Mouse (Mus musculus) lung, postnatal 25 days (tissue): Measurements from ENCODE around the gene Fancc.
A peak's percentile ranks its signal among the peaks of the same experiment; 100 is the strongest.
"Not testable (repeated sequence)": the region's sequence is repeated elsewhere in the genome, so short reads cannot be mapped to it uniquely, and the experiment has no call there.

ENCODE experiments used
- DNase-seq: peaks from one replicate; pipeline ENCODE4 v3.0.0; 2022; ENCODE audit warnings: low spot score

Fancc gene

DNA sequence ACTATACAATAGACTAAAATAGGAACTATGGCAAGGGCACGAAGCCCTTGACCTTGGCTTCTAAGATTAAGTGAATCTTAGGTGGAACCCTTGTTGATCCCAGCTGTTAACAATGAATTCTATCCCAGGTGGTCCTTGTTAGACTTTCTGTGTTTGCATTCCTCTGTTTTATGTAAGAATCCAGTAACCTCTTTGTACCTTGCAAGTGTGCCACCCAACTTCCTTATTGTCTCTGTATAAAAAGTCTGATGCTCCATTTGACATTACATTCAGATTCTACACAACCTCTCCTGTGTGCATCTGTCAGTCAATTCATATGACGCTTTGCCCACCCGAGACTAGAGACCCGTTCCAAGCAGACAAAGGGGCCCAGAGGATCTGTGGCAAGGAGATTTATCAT lies 143.8 kb downstream of the Fancc start:
- DNase-seq: not testable (repeated sequence)

DNA sequence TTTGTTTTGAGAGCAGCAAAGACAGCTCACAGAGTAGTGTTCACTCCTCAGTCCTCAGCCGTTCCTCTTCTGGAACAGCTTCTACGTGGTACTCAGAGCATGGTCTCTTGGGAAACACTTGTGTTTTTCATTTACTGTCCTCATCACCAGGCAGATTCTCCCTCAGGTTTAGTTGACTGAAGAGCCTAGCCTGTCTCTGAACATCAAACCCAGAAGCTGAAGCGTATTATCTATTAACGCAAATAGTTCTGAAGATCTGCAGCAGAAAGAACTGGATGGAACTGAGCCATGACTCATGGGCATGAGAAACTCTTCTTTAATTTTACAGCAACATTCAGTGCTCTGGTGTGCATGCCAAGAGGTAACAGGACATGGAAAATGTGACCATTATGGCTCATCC lies 147.0 kb downstream of the Fancc start:
- no peak for DNase-seq

DNA sequence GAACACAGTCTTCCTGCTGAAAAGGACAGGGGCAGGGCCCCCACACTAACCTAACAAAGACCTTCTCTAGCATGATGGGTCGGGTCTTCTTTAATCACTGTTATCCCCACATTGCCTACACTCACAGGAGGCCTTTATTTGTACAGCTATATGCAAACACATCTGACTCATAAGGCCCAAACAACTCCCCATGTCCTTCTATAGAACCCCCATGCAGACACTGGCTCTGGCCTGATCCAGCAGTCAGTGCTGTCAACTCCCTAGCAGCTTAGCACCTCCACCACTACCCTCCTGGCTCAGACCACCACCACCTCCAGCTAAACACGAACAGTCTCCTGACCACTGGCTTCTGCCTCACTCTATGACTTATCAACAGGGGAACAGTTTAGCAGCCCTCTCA lies 149.4 kb downstream of the Fancc start:
- DNase-seq: no peak

DNA sequence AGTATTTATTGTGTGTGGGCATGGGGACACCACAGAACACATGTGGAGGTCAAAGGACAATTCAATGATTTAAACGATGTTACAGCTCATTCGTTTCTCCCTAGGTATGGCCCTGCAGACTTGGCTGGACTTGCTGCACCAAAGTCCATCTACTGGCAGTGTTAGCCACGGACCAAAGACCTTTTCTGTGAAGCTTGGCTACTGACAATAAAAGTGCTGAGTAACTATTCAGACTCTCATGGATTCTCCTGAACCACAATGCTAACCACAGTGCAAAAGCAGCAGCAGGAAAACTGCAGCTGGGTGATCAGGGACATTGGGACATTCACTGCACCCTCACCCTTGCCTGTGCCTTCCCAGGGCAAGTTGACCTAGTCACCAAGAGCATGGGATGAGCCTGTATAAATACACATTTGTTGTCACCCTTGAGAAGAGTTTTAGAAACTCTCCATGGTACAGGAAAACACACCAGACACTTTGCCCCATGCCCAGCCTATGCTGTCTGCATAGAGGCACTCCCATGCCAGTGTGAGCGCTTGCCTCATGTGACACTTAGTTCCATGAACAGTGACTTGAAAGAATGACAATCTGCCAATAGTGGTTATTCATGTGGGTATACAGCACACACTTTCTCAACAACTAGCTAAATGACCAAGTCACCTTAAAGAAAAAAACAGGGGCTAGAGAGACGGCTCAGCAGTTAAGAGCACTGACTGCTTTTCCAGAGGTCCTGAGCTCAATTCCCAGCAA lies 151.4 kb downstream of the Fancc start:
- no peak for DNase-seq

DNA sequence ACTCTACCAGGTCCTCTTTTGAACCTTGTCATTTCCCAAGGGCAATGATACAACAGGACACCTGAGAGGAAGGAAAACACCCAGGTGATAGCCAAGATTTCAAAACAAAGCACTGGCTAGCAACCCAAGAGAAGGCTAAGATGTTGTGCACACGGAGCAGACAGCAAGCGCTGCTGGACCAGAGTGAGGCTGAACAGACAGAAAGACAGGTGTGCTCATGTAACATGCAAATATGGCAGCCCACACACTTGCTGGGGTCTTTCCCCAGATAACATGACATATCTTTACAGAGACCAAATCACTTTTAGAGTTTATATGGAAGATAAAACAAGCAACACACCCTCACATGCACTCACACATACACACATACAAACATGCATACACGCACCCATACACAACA lies 152.6 kb downstream of the Fancc start:
- no peak for DNase-seq

DNA sequence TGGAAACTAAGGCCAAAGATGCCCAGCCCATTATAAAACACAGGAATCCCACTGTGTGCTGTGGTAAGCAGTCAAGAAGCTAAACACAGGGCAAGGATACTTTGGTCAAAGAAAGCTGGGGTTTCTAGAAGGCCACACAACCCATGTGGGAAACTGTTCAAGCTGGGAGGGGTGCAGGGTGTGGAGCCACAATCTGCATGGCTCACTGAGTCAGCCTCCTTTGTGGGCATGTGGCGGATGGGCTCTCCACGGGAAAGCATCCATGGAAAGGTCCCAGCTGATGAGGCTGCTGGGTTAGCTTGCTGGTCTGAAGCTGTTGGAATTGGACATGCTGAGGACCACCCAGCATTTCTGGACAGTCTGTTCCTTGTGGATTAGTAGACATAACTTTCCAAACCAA lies 154.3 kb downstream of the Fancc start:
- no peak for DNase-seq

DNA sequence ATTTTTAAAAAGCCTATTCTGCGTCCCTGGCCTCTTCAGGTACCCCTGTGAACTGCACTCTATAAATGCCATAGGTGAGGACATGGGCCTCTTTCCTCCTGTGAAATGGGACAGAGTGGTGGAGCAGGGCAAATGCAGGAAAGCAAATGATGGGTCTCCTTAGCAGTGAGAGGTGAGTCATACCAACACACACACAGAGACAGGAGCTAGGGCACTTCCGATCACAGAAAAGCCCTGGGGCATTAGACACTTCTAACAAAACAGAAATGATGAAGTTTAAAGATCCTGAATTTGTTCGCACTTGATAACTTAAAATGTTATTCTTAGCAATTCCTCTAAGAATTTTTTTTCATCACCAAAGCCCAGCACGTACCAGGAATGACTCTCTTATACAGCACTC lies 157.1 kb downstream of the Fancc start:
- DNase-seq: no peak

DNA sequence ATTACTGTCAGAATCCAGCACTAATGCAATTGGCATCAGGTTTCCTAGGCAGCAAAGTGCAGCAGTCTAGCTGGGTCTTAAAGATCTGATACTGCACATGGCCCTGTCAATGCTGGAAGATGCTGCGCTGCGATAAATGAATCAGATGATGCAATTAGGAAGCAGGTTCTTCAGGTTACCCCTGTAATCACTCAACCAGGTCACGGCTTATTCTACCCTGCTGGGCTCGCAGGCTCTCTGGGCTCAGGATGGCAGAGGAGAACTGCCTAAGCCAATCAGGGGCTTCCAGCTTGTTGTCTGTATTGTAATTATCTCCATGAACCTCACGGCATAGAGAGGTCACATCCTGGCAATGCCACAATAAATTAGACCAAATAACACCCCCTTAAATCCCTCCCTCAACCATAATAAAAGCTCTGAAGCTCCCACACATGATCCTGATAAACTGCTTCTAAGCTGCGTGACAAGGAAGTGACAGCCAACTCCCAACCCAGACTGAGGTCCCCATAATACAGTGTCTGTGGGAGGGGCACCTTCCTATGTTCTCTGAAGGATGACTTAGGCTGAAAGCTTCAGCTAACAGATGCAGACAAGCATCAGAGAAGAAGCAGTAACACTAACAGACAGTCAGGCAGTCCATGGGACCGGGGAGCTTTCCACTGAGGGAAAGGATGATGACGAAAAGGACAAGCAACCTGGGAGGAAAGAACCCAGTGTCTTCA lies 159.7 kb downstream of the Fancc start:
- DNase-seq: no peak

DNA sequence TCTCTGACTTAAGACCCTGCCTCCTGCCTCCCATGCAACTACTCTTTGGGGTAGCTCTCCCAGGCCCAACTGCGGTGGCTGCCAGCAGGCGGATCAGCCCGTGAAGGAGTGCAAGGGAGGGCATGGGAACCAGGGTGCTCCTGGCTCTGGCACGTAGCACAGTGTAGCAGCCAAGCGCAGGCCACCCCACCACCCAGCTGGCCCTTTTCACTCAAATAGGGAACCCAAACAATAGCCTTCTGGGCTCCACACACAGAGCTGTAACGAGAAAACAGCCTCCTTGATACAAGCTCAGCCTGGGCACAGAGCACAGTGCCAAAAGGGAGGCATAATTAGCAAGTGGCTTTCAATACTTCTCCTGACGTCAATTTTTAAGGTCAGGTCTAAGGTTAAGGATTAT lies 160.7 kb downstream of the Fancc start:
- DNase-seq: no peak

DNA sequence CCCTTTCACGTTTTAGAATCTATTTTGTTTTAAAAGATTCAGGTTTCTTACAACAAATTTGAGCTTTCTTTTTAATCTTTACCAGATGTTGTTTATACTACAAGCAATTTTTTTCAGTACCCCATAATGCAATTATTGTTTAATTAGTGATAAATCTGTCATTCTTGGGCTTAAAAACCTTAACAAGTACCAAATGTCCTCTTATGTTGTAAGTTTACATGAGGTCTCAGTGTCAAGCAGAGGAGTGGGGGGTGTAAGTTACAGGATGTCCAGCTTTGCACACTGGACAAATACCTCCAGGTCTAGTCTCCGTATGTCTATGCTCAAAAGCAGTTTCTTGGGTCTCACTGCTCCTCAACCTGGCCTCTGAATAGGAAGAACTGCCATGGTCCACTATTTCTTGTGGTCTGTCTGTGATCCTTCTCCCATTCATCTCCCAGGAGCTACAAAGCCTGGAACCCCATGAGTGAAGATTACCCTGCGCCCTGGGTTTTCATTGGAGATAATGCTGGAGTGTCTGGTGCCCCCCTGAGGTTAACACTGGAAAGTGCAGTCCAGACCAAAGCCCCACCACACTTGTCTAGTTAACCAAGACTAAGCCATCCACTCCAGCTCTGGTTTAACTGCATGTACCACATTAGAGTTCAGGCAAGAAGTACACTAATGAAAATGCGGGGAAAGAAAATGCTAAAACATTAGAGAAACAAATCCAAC lies 161.5 kb downstream of the Fancc start:
- no peak for DNase-seq

DNA sequence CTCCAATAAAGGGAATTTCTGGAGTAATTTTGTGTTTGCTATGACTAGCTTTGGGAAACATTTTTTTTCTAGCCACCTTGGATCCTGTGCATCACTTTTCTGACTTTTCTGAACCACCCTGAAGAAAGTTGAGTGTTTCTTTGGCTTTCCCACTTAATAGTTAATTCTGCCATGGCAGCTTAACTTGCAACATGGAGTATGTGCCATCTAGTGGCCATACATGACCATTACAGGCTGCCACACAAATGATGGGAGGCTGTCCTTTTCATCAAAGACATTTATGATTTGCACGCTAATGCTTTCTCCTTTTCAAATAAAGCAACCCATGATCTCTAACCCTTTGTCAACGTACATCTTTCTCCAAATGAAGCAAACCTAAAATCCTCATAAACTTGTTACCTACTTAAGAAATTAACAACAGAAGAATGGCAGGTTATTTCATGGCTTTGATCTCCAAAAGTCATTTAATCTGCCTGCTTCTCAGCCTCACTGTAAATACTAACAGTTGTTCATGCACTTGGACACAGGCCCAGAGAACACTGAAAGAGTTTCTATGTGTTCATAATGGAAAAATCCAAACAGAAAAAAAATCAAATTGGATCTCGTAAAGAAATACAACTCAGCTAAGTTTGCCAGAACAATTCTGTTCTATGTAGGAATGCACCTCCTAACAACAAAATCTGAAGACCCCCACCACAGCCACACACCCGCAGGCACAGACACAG lies 164.3 kb downstream of the Fancc start:
- DNase-seq: peak; percentile 72

DNA sequence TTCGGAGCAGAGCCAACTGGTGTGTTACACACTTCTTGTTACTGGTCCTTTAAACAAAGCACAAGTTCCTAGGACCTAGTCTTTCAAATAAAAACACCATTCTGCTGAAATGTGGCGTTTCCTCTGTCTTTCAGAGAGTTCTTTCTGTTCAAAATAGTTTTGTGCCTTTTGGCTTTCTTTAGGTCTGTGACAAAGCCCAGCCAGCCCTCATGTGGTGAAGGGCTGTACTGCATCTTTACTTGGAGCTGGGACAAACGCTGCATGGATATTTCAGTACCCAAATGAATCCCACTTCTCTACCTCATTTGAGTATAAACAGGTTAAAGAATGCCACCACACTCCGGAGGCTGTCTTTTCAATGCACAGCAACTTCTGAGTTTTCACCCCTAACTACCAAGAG lies 165.7 kb downstream of the Fancc start:
- DNase-seq: peak; percentile 70

DNA sequence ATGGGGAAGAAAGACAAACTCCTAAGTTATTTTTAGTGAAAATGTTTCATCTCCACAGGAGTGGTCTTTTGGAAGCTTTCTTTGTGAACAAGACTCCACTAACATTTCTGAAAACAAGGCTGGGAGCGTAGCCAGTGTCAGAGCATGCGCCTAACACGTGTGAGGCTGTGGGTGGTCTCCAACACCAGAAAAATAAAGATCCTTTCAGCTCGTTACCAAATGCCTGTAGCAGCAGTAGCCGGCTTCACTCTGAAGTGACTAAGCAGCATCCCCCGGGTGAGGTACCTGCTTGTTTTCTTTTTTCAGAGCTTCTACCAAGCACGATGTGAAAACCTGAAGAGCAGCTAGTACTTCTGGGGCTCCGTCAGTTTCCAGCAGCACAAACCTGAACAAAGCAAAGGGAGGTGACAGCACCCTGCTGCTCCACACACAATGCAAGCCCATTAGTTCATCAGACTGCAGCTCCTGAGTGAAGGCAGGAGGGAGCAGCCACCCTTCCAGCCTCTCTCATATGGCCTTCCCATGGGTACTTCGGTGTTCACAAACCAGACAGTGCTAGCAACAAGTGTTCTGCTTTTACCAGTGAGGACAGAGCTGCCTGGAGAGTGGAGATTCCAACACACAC lies 166.7 kb downstream of the Fancc start:
- DNase-seq: no peak

DNA sequence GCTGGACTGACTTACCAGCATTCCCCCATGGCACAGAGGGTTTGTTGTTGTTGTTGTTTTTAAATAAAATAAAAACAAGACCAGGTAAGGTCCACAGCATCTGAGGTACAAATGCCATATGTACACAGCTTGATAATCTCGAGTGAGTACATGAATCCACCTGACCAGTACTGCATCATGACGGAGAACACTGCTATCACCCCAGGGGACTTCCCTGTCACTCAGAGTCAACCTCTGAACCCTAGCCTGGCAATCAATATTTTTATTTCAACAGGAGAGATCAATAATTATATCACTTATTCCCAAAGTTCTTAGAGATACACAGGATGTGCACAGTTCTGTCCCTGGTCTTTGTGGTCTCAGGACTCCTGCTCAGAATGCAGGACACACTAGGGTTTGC lies 171.1 kb downstream of the Fancc start:
- no peak for DNase-seq

DNA sequence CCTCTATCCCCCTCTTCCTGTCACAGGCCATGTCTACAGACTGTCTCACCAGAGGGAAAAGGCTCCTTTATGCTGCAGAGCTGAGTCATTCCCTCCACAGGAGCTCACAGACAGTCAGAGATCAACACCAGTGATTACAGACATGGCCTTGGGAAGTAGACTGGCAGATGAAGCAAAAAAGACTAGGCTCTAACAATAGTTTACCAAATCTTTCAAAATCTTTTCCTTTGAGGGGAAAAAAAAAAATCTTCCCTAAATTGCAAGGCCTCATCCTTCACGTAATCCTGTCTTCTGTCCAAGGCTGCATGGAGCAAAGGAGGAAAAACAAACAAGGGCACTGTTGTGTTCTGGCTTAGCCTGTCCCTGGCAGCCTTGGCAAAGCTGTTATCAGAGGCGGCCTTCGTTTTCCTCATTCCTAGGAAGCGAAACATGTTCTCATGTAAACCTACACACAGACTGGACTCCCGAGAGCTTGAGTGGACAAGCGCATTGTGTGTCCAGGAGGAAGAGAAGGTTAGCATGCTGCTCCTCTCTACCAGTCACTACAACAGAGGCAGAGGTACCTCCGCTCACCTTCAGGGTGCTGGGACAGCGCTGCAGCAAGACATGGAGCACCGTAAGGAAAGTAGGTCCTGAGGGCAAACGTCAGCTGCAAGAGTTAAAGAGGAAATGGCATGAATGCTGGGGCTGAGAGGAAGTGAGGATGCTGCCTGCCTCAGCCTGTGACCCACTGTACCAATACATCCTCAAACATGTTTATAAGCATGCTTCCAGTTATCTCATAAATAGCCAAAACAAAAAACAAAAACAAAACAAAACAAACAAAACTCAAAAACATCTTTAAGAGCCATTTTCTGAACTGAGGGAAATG lies 171.9 kb downstream of the Fancc start:
- peak; percentile 53 for DNase-seq

DNA sequence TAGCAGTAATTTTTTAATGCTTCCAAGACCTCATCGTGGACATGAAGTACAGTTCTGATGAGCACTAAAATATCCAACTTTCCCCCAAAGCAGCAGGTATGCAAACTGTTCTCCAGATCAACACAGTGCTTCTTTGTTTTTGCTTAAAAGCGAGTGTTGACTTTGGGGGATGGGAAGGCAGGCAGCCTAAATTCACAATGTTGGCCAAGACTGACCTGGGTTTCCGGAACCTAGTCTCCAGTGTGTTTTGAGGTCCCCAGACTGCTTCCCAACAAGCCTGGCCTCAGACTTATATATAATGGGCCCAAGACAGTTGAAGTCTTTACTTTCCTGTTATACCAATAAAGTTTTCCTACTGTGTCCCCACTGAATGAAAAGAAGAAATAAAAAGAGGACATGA lies 172.8 kb downstream of the Fancc start:
- DNase-seq: no peak

DNA sequence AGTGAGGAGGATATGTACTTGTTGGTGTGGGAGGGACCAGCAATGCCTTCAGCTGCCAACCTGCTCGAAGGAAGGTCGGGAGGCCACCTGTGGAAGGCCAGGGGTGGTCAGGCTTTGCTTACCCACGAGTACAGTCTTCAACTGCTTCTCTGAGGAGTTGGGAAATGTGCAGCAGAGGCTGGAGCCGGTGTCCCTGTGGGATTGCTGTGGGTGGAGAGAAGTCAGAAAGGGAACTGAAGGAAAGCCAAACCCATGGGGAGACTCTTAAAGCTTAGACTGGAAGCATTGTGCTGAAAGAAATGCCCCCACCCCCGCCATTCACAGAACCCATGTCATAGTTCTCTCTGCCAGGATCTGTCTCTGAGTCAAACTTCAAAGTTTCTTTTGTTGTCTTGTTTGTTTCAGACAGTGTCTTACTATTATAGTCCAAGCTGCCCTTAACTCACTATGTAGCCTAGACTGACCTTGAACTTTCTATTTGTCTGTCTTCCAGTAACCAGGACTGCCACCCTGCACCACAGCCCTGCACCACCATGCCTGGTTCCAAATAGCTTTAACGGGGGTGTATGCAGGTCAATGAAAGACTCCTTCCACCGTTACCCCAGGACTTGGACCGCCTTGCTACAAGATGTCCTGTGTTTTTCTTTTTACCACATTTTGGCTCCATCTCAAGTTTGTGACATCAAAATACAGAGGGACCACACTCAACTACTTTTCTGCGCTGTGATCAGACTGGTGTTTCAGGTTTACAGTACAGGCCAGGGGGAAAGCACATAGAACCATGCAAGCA lies 173.6 kb downstream of the Fancc start:
- no peak for DNase-seq

DNA sequence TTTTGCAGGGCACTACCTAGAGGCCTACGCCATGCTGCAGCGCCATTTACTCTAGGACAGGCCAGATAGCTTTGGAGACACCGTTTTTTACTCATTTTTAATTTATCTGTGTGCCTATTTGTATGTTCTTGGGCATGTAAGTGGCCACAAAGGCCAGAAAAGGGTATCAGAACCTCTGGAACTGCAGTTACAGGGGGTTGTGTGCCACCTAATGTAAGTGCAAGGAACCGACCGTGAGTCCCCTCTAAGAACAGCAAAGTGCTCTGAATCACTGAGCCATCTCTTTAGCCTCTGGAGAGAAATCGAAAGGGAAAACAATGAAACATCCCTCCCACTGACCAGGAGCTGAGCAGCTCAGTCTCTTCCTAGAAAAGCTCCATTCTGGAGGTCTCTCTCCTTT lies 174.3 kb downstream of the Fancc start:
- no peak for DNase-seq

DNA sequence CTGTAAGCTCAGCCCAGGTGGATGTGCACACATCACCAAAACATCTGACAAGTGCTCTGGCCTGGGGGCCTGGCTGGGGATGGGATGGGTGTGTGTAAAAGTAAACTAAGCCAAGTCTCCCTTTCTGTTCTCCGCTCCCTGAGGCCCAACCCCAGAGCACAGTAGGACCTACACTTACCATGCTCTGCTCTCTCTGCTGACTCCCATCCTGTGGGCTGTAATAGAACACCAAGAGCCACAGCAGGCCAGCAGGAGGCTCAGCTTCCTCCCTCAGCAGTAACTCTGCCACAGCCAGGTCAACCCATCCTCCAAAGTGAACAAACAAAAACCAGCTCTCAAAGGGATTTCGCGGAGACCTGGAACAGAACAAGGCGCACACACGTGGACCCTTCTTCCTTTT lies 175.4 kb downstream of the Fancc start:
- DNase-seq: no peak

DNA sequence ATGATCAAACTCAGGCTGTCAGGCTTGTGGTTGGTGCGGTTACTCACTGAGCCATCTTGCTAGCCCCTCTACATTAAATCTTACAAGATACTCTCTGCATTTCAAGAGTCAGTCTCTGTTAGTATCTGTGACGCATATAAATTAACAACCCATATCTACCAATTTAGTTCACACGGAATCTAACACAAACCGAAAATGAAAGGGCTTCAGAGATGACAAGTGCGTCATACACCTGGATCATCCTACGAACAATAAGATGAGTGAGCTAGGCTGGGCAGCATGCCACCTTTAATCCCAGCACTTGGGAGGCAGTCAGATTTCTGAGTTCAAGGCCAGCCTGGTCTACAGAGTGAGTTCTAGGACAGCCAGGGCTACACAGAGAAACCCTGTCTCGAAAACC lies 177.3 kb downstream of the Fancc start:
- DNase-seq: no peak
